Mouse (Mus musculus) liver, embryonic 14.5 days (tissue): ENCODE data around the gene Mrap2. TPM values are rescaled to one million over a fixed set of nuclear protein-coding genes. Genes with fewer than 3 reads are reported as not detected.

Experiments
- ATAC-seq: fragments of 200-750 bp; cut with Nextera tagmentation; 2 replicates; pipeline ENCODE4 v1.8.0; 2017; ENCODE audit warnings: moderate number of reproducible peaks, mild to moderate bottlenecking, moderate library complexity; ENCODE audit not compliant: insufficient read depth
- DNase-seq, 3 experiments: peaks; one replicate each; pipeline ENCODE4 v3.0.0-alpha.2; 2012 to 2013; ENCODE audit warnings: low read depth in 3 of 3, low spot score in 3 of 3
- H3K27ac ChIP-seq: fragments of 300-500 bp; sonication (generic); 2 replicates; pipeline ENCODE4 v1.5.1; 2014; ENCODE audit warnings: moderate library complexity, mild to moderate bottlenecking, control low read depth, inconsistent platforms
- H3K27me3 ChIP-seq: fragments of 300-500 bp; sonication (generic); 2 replicates; pipeline ENCODE4 v1.6.1; 2014; ENCODE audit warnings: mild to moderate bottlenecking, low read length, moderate library complexity; ENCODE audit not compliant: control insufficient read depth, insufficient read depth
- H3K36me3 ChIP-seq: fragments of 300-500 bp; sonication (generic); replicated peaks from 2 replicates; pipeline ENCODE4 v1.6.1; 2014; ENCODE audit warnings: low read depth; ENCODE audit not compliant: control insufficient read depth, insufficient read depth
- H3K4me1 ChIP-seq, 2 experiments: fragments of 200-500 bp in 1 of 2; fragments of 300-500 bp in 1 of 2; sonication (generic) in 1 of 2; replicated peaks; 2 replicates each; pipeline ENCODE4 v1.6.1; 2012 to 2014; ENCODE audit warnings: antibody characterized with exemption in 1 of 2, inconsistent platforms in 1 of 2, low read length in 1 of 2; ENCODE audit not compliant: control insufficient read depth in 2 of 2, insufficient read depth in 2 of 2
- H3K4me2 ChIP-seq: fragments of 300-500 bp; sonication (generic); 2 replicates; pipeline ENCODE4 v1.6.1; 2014; ENCODE audit warnings: low read depth, mild to moderate bottlenecking, control low read depth, moderate library complexity
- H3K4me3 ChIP-seq, 2 experiments: fragments of 200-500 bp in 1 of 2; fragments of 300-500 bp in 1 of 2; sonication (generic) in 1 of 2; 2 replicates each; pipeline ENCODE4 v1.5.1; 2012 to 2014; ENCODE audit warnings: low read depth in 2 of 2, low read length in 2 of 2, mild to moderate bottlenecking in 2 of 2, control low read depth in 1 of 2, inconsistent platforms in 1 of 2, moderate library complexity in 1 of 2; ENCODE audit not compliant: insufficient read depth in 1 of 2
- H3K9ac ChIP-seq: fragments of 300-500 bp; sonication (generic); replicated peaks from 2 replicates; pipeline ENCODE4 v1.6.1; 2014; ENCODE audit warnings: mild to moderate bottlenecking, control low read depth, moderate library complexity
- H3K9me3 ChIP-seq: fragments of 300-500 bp; sonication (generic); 2 replicates; pipeline ENCODE4 v1.6.1; 2016; ENCODE audit warnings: low read length, mixed read lengths; ENCODE audit not compliant: control insufficient read depth
- CTCF ChIP-seq: IDR thresholded peaks from 2 replicates; pipeline ENCODE4 v1.5.1; 2016; ENCODE audit warnings: antibody characterized with exemption, low read depth, control low read depth
- EP300 ChIP-seq: IDR thresholded peaks from 2 replicates; pipeline ENCODE4 v1.6.1; 2016; ENCODE audit warnings: antibody characterized with exemption, low read depth
- WGBS: fragments of 180-500 bp; shearing (Covaris S2); extraction: QIAGEN DNeasy Blood & Tissue Kit; methylation state at CpG from one replicate; pipeline ENCODE4 v1.1.7; 2014; ENCODE audit not compliant: insufficient replicate concordance; 5-methylcytosine and 5-hydroxymethylcytosine counted together
- polyA plus RNA-seq, 2 experiments: library from polyadenylated mRNA; depleted of rRNA in 1 of 2; stranded (reverse) in 1 of 2; unstranded in 1 of 2; fragments of >200 nt; fragmentation: Nextera tagmentation in 1 of 2; extraction: Ambion mirVana in 1 of 2; gene quantifications; 2 replicates each; pipeline versions ENCODE4 v1.2.1 to v1.2.3; 2012 to 2014

Gene Mrap2
- polyA plus RNA-seq, 2 experiments: not detected

GRCm38 (mm10) chr9:87170891-87171290 lies 26.8 kb downstream of the Mrap2 start:
- DNase-seq (no peak), ATAC-seq (no peak)
- Histone ChIP-seq H3K9ac (no peak overlapping the region), H3K27me3 (no peaks in the 10 kb centered on the region), H3K9me3 (no peaks in the 10 kb centered on the region), H3K36me3 (no peaks in the 10 kb centered on the region), H3K4me1 (no peaks in the 10 kb centered on the region), H3K27ac (no peak overlapping the region), H3K4me2 (no peak overlapping the region), H3K4me3 (no peak overlapping the region)
- 45% methylated on average over 3 of the region's 3 CpGs for WGBS
- TF ChIP-seq EP300 (no peak), CTCF (no peak)

- DNase-seq (no peak), ATAC-seq (no peak)
- H3K36me3 ChIP-seq: no peaks in the 10 kb centered on the region
- H3K27ac ChIP-seq: no peak overlapping the region
- H3K4me3 ChIP-seq: no peak overlapping the region
- H3K9ac ChIP-seq: no peak overlapping the region
- H3K9me3 ChIP-seq: no peaks in the 10 kb centered on the region
- H3K4me2 ChIP-seq: no peak overlapping the region
- no peak for TF ChIP-seq EP300
- no peak for TF ChIP-seq CTCF
- no peaks in the 10 kb centered on the region for H3K27me3 ChIP-seq
- no peaks in the 10 kb centered on the region for H3K4me1 ChIP-seq
- WGBS: 48% methylated on average over 3 of the region's 3 CpGs
These were observed 27.4 kb downstream of the Mrap2 start for GRCm38 (mm10) chr9:87171517-87171916.

- no peak for TF ChIP-seq EP300
- no peak for TF ChIP-seq CTCF
- no peak overlapping the region for H3K4me3 ChIP-seq
- H3K9ac ChIP-seq: no peak overlapping the region
- no peaks in the 10 kb centered on the region for H3K4me1 ChIP-seq
- H3K27me3 ChIP-seq: no peaks in the 10 kb centered on the region; the same call in 1 of the 2 replicates
- H3K36me3 ChIP-seq: no peaks in the 10 kb centered on the region
- ATAC-seq (no peak), DNase-seq (no peak)
- no peaks in the 10 kb centered on the region for H3K9me3 ChIP-seq
- H3K27ac ChIP-seq: no peak overlapping the region
- H3K4me2 ChIP-seq: no peak overlapping the region
- WGBS: 38% methylated on average over 7 of the region's 7 CpGs
These were observed 34.4 kb downstream of the Mrap2 start for GRCm38 (mm10) chr9:87178534-87178933.

DNA sequence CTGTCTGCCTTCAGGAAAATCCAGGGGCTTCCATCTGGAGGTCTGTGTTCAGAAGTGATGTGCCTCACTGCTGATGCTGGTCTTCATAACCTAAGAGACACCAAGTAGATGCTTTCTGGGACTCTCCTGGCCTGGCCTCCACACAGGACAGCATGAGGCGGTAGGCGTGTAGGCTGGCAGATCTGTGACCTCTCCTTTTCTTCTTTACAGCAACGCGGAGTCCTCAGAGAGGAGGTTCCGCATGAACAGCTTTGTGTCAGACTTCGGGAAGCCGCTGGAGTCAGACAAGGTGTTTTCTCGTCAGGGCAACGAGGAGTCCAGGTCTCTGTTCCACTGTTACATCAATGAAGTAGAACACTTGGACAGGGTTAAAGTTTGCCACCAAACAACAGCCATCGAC lies 38.1 kb downstream of the Mrap2 start:
- no peak overlapping the region for H3K4me3 ChIP-seq
- H3K4me1 ChIP-seq: no peaks in the 10 kb centered on the region
- no peaks in the 10 kb centered on the region for H3K36me3 ChIP-seq
- TF ChIP-seq CTCF (no peak), EP300 (no peak)
- H3K27ac ChIP-seq: no peak overlapping the region
- 73% methylated on average over 10 of the region's 10 CpGs for WGBS
- H3K4me2 ChIP-seq: no peak overlapping the region
- H3K27me3 ChIP-seq: no peaks in the 10 kb centered on the region; the same call in 1 of the 2 replicates
- no peaks in the 10 kb centered on the region for H3K9me3 ChIP-seq
- ATAC-seq: no peak
- no peak for DNase-seq
- no peak overlapping the region for H3K9ac ChIP-seq

GRCm38 (mm10) chr9:87187336-87187735 lies 43.2 kb downstream of the Mrap2 start:
- ATAC-seq: no peak
- no peak overlapping the region for H3K27ac ChIP-seq
- H3K27me3 ChIP-seq: no peaks in the 10 kb centered on the region
- 71% methylated on average over 4 of the region's 4 CpGs for WGBS
- no peak overlapping the region for H3K9ac ChIP-seq
- no peaks in the 10 kb centered on the region for H3K4me1 ChIP-seq
- H3K9me3 ChIP-seq: no peaks in the 10 kb centered on the region
- no peak for DNase-seq
- TF ChIP-seq CTCF (no peak), EP300 (no peak)
- H3K36me3 ChIP-seq: peaks cover 2% of the 10 kb centered on the region; the same call in 1 of the 2 replicates
- no peak overlapping the region for H3K4me3 ChIP-seq
- no peak overlapping the region for H3K4me2 ChIP-seq
